Mouse (Mus musculus) megakaryocyte-erythroid progenitor cell, adult 5 weeks (primary cell): ENCODE results near the gene Cenpm. TPM values are rescaled to one million over a fixed set of nuclear protein-coding genes. Genes with fewer than 3 reads are reported as not detected.

Experiments used
- polyA plus RNA-seq: library from polyadenylated mRNA; stranded (reverse); fragments of >175 nt; gene quantifications from 2 replicates; pipeline ENCODE4 v1.2.3, GENCODE M21; 2012

Gene Cenpm
- 93.2 and 113 TPM in 2 replicates for polyA plus RNA-seq

DNA sequence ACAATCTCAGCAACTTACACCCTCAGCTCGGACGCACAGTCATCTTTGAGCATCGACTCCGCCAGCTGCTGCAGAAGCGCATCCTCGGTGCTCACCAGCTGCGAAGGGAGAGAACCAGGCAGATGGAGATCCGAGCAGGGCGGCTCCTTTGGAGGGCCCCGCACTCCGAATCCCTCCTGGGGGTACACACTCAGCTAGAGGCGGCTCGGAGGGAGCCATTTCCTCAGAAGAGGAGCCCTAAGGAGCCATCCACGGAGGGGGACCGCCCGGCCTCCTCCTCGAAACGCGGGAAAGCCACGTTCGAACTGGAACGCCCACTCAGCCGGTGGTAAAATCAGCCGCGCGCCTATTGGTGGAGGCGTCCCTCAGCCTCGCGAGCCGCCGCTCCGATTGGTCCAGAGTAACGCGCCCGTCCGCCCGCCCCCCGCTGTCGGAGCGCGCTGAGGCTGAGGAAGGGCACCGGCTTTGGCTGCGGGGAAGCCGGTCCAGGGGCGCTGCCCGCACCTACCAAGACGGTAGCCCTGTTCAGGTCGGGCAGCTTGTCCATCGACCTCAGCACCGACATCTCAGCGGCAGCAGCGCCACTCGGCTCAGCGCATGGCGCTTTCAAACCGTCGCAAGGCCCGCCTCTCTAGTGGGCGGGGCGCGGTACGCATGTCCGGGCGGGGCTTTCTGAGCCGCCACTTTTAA, at the start of gene Cenpm:
Gene Cenpm (minus strand): TSS at position 634 of the 690 bp plus-strand sequence.

GRCm38 (mm10) chr15:82274593-82274926, 30.0 kb upstream of the Cenpm start, which contains the start of gene Sept3:
Sept3 (plus strand) TSS chr15:82274893.

GRCm38 (mm10) chr15:82252097-82252496, 7.5 kb upstream of the Cenpm start, which contains the start of gene 1500009C09Rik:
1500009C09Rik (plus strand) TSS chr15:82252397.

DNA sequence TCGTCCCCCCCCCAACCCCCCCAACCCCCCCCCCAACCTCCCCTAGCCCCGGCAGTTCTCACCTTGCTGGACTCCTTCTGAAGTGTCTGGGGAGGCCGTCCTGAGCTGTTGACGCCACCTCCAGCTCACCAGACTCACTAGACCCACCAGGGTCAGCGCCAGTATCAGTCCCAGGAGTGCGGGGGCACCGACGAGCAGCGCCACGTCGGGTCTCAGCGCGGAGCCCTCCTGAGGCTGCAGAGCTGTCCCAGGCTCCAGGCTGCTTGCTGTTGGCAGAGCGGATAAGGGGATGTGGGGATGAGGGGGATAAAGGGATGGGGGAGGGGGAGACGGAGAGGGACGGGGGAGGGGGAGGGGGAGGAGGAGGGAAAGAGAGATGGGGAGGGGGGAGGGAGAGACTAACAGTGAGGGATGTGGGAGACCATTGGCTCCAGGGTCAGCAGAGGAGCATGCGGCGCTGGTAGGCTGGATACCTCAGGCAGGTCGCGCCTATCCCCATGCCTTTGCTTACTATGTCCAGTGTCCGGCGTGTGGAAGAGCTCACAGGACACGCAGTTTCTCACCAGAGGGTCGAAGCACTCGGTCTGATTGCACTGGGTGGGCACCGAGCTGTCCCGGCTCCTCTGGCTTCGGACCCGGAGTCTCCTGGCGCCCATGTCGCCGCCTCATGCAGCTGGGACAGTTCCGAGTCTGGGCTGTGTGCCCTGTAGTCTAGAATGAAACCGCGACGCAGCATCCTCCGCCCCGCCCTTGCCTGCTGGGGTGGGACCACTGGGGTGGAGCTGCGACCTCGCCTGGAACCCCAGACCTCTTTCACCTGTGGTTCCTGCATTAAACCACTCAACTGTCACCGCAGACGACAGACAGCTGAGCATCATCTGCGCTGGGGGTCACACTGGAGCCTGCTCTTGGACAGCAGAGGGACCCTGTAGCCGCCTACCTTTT, 20.6 kb downstream of the Cenpm start, which contains the start of gene Tnfrsf13c:
Gene Tnfrsf13c (minus strand): TSS at position 713 of the 945 bp plus-strand sequence.

GRCm38 (mm10) chr15:82212752-82213063, 31.8 kb downstream of the Cenpm start, which contains the start of gene Shisa8:
Shisa8 (minus strand) TSS chr15:82212815.

Other genes with a start within 250 kb of the Cenpm start
- 53.7 and 65.5 TPM in 2 replicates for gene Desi1, start 210.9 kb downstream of the Cenpm start, polyA plus RNA-seq
- 161 and 168 TPM in 2 replicates for gene Snu13, start 197.2 kb downstream of the Cenpm start, polyA plus RNA-seq
- gene 4930407I10Rik, start 185.6 kb downstream of the Cenpm start, polyA plus RNA-seq = not detected in 2 replicates
- not detected in 2 replicates for gene Mei1, start 174.8 kb downstream of the Cenpm start, polyA plus RNA-seq
- 13.8 and 14.7 TPM in 2 replicates for gene Ccdc134, start 116.8 kb downstream of the Cenpm start, polyA plus RNA-seq
- 297 and 300 TPM in 2 replicates for gene Srebf2, start 97.6 kb downstream of the Cenpm start, polyA plus RNA-seq
- gene Shisa8, start 31.9 kb downstream of the Cenpm start, polyA plus RNA-seq = 4.9 and 16.3 TPM in 2 replicates
- gene Tnfrsf13c, start 20.4 kb downstream of the Cenpm start, polyA plus RNA-seq = 10.6 and 13.7 TPM in 2 replicates
- not detected in 2 replicates for gene 1500009C09Rik, start 7.6 kb upstream of the Cenpm start, polyA plus RNA-seq
- gene Sept3, start 30.1 kb upstream of the Cenpm start, polyA plus RNA-seq = 0.25 and 0.28 TPM in 2 replicates
- 0.07 TPM in 1 of 2 replicates, not detected in the other for gene Wbp2nl, start 54.2 kb upstream of the Cenpm start, polyA plus RNA-seq
- 216 and 233 TPM in 2 replicates for gene Naga, start 94.2 kb upstream of the Cenpm start, polyA plus RNA-seq
- 2.9 and 3.3 TPM in 2 replicates for gene Pheta2, start 94.2 kb upstream of the Cenpm start, polyA plus RNA-seq
- 126 and 146 TPM in 2 replicates for gene Smdt1, start 94.2 kb upstream of the Cenpm start, polyA plus RNA-seq
- gene Ndufa6, start 109.6 kb upstream of the Cenpm start, polyA plus RNA-seq = 334 and 349 TPM in 2 replicates
- gene Cyp2d22, start 135.5 kb upstream of the Cenpm start, polyA plus RNA-seq = 0.16 and 0.25 TPM in 2 replicates
- gene Cyp2d11, start 149.3 kb upstream of the Cenpm start, polyA plus RNA-seq = not detected in 2 replicates
- gene Cyp2d10, start 162.4 kb upstream of the Cenpm start, polyA plus RNA-seq = not detected in 2 replicates
- gene Cyp2d9, start 188.7 kb upstream of the Cenpm start, polyA plus RNA-seq = not detected in 2 replicates